Mouse (Mus musculus): ENCODE data around the gene Il1r1.

Gene Il1r1

GRCm38 (mm10) chr1:40233217-40233616, 8.3 kb downstream of the Il1r1 start:
- DNase-seq = no peak

- DNase-seq = no peak
Observed at GRCm38 (mm10) chr1:40233621-40234020, 8.7 kb downstream of the Il1r1 start.

DNA sequence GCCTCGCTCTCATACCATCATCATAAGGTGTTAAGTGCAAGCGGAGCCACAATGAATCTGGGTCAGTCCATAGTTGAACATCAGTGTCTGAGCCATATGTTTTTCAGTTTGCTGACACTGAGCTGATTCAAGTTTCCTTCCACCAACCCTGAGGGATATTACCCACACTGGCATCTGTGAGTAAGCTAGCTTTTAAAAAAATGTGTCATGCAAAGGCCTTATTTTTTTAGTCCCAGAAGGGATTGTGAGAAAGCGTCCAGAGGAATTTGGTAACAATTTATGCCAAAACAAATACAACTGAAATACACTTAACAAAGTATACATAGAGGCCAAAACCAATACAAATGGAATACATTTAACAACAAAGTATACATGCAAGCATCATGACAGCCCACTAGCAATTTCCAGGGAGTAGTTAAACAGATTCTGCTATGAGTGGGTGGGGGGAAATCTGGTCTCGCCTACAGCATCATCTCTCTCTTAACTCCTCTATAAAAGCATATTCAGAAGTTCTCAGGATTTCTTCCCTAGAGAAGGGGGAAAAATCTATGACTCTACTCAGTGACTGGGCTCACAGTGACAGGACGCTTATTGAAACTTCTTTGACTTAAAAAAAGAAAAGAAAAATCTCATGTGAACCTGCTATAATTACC, 10.8 kb downstream of the Il1r1 start:
- DNase-seq = no peak

DNA sequence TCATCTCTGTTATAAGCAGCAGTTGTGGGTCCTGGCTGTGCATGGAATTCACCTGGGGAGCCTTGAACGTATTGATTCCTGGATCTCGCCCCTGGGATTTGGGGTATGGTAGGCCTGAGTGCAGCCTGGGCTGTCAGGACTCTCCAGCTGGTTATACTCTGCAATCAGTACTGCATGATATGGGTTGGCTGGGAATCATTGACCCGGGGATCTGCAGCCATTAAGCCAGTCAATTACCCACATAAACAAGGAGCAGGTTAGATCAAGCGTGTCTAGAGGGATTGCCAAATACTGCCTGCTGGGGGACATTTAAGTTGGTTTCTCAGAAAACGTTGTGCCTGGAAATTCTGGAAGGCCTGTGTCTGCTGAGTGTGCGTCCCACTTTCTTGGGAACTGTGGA, 11.8 kb downstream of the Il1r1 start:
- no peak for DNase-seq

DNA sequence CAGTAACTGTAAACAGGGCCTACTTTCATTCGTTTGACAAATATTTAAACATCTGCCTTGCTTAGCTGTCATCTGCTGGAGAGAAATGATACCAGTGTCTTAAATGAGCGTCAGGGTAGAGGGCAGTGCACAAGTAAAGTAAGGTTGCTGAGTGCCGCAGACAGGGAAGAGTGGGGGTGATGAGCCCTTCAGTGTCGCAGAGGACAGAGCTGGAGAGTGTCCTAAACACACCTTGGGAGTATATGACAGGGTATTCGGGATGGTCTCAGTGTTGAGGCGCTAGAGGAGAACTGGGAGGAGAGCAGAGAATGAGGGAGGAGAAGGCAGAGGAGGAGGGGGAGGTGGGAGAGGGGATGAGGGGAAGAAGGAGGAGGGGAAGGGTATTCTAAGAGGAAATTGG, 12.2 kb downstream of the Il1r1 start:
- DNase-seq = no peak

DNA sequence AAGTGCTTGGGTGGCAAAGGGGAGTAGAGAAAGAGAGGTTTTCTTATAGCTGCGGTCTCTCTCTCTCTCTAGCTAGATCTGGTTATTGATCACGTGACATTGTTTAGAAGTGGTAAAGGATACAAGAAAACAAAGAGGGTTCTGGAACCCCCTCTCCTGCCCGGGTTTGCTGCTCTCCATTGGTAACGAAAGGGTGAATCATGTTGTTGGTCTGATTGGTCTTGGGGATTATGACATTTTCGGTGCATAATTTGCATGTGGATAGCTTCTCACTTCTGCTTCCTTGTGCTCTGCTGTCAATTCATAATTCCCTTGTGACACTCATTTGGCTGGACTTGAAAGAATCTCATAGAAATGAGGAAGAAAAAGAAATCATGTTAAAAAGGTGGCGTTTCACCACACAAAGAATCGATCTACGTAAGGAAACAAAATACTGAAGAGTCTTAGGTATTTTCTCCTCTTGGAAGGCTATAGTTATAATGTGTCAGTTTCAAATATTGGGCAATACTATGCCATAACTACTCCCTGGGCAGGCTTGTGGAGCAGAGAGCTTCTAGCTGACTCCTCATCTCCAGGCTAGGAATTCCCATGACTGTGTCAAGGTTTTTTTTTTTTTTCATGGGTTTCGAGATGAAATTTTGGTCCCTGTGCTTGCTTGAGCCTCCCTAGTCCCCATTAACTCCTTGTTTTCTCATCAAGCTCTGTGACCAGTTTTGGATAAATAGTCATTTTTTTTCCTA, 15.6 kb downstream of the Il1r1 start:
- DNase-seq = no peak

DNA sequence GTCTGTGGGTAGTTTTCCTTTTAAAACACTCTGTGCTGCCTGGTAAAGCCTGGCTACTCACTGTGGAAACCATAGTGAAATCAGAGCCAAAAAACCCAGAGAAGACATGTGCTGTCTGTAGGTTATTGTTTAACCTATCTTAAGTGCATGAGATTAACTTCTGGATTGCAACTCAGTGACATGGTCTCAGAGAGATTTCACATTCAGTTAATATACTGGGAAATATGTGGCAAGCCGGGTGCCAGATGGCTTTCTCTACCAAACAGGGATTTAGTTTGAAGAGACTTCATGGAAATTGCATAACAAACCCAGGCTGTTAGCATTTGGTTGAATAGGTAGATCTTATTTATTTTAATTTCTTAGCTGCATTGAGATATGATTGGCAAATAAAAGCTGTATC, 17.8 kb downstream of the Il1r1 start:
- no peak for DNase-seq

GRCm38 (mm10) chr1:40243561-40243998, 18.7 kb downstream of the Il1r1 start:
- DNase-seq = no peak

DNA sequence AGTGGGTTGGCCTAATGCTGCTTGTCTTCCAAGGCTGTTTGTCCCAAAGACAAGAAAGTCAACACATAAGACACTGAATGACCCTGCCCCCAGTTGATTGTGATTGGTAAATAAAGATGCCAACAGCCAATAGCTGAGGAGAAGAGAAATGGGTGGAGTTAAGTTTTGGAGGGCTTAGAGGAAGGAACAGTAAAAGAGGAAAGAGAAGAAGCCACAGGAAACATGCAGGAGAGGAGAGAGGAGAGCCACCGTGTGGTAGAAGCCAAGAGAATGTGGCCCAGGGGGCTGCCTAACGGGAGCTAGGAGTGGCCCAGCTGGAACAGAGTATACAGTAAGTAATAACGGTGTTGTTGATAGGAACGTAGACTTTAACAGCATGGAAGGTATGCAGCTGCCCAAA, 25.5 kb downstream of the Il1r1 start:
- DNase-seq = no peak

DNA sequence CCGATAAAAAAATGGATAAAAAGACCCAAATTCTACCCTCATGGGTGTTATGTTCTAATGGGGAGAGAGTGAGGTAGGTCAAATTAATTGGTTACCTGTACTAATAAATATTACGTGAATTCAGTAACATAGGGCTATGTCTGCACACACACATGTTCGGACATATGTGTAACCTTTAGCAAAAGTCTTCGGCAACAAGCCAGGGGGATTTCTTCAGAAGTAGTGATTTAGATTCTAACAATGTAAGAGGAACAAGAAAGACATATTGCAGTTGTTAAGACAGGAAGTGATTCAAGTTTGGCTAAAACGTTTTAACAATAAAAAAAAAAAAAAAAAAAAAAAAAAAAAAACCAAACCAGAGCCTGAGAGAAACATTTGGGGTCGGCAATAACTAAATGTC, 27.6 kb downstream of the Il1r1 start:
- no peak for DNase-seq

DNA sequence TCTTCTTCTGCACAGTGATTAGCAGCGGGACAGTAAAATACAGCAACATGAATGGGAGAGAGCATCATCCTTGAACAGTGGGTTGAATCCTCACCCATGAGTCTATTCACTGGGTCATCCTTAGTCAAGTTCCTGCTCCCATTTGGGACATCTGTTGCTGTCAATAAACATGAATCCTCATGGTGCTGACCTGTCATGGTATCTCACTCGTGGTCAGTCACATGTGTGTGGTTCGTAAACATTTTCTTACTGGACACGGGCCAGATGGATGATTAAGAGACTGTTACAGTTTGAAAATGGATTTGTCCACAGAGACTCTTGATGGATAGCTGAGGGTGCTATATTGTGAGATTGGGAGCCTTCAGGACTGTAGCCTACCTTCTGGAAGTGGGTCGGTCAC, 29.1 kb downstream of the Il1r1 start:
- DNase-seq = no peak

DNA sequence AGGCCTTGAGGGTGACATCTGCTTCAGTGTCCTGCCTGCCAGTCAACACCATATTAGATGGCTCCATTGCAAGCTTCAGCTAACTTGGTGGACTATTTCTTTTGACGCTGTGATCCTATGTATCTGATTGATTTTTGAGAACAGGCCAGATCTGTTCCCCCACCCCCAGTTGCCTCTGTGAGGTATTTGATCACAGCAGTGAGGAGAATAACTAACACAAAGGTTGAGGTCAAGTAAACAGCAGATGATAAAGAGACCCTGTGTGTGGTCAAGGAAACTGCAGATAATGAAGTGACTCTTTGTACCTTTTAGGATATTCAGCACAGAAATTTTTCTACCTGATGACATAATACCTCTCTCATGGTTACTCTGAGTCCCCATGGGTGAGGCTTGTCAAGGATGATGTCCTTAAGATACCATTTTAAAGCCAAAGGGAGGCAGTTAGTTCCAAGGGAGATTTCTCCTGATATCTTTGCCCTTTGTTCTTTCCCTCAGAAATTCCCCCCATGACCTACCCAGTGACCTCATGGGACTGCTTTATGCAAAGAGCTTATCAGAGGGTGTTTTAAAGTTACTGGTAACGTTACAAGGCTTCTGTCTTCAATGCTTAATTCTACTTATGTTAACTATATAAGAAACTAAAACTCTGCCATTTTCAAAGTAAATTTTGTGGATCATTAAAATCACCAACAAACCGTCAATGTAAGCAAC, 29.6 kb downstream of the Il1r1 start:
- DNase-seq = no peak

- no peak for DNase-seq
Observed at GRCm38 (mm10) chr1:40262441-40263121, 37.7 kb downstream of the Il1r1 start.

DNA sequence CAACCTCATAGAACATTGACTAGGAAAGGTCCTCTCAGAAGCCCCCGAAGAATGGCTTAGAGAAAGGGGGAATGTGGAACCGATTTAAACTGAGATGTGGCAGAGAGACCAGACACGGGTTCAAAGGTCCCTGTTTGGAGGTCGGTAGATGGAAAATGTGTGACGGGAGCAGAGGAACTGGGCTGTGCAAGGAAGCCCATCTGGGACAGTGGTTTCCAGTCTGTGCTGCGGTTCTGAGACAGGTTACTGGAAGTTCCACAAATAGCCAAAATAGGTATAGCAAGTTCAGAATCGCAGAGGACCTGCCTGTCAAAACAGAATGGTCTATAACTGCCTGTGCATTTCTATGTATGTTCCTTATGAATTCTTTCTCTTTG, 38.2 kb downstream of the Il1r1 start:
- no peak for DNase-seq

- DNase-seq = no peak
Observed at GRCm38 (mm10) chr1:40263679-40264078, 38.8 kb downstream of the Il1r1 start.

DNA sequence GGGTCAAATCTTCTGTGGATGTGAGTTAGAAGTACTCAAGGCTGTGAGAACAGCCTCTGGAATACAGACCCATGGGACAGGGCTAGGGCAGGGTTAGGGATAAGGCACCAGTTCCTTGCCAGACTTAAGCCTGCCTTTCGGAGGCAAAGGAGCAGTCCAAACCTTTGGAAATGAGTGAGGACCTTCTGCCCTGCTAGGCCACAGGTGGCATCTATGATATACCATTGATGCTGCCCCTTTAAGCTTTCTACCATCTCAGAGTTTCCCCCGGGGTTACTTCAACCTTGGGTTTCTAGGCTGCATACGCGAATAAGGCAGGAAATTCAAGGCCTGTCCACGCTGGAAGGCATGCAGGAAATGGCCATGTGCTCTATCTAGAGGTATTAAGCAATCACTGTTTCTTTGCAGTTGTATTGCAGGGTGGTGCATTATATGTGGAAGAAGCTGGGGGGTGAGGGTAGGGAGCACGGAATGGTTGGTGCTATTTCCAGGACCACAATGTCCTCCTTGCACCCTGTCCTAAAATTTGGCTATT, 40.5 kb downstream of the Il1r1 start:
- DNase-seq = no peak

- peak; percentile 39 for DNase-seq
Observed at GRCm38 (mm10) chr1:40266431-40267260, 41.8 kb downstream of the Il1r1 start.

DNA sequence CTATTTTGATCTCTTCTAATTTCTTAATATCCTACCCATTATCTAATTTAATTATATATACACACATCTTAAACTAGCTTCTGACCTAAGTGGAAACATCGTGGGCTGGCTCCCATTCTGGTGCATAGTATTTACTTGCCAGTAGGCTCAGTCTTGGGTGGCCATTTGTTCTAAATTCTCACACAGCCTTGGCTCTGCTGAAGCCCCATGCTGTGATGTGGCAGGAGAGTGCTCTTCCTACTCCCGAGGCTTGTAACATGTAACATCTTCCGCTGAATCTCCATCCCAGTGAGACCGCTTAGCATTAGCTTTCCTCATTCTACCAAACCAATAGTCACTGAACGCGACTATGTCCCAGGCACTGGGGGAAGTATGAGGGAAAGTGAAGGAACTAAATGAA, 43.0 kb downstream of the Il1r1 start:
- no peak for DNase-seq

GRCm38 (mm10) chr1:40268536-40268935, 43.7 kb downstream of the Il1r1 start:
- DNase-seq = no peak

GRCm38 (mm10) chr1:40270415-40270814, 45.5 kb downstream of the Il1r1 start:
- no peak for DNase-seq

DNA sequence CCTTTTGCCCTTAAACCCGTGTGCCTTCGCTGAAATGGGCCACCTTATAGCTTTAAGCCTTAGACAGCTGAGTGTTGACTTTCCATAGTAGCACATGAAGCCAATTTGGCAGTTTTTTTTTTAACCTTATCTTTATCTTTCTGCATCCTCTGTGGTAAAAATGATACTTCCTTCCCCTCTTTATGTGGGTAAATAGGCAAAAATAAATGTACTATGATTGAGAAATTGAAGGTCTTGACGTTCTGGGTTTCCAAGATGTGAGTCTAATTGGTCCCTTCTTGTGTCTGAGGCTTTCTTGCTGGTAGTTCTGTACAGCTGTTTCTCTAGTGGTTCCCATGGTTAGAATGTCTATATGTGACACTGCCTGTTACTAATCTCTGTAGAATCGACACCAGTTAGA, 46.2 kb downstream of the Il1r1 start:
- no peak for DNase-seq

GRCm38 (mm10) chr1:40271486-40272055, 46.7 kb downstream of the Il1r1 start:
- no peak for DNase-seq

Data from thymus, postnatal 4 days (tissue).